Mouse (Mus musculus) forebrain, embryonic 12.5 days (tissue): ENCODE data around the gene Rundc3a. TPM values are rescaled to one million over a fixed set of nuclear protein-coding genes. Genes with fewer than 3 reads are reported as not detected.

Source experiments
- ATAC-seq: fragments of 200-750 bp; cut with Nextera tagmentation; 2 replicates; pipeline ENCODE4 v1.8.0; 2017; ENCODE audit warnings: moderate TSS enrichment; ENCODE audit not compliant: low FRiP score
- H3K27ac ChIP-seq: fragments of 300-500 bp; sonication (generic); 2 replicates; pipeline ENCODE4 v1.5.1; 2016; ENCODE audit warnings: mild to moderate bottlenecking
- H3K27me3 ChIP-seq: fragments of 300-500 bp; sonication (generic); 2 replicates; pipeline ENCODE4 v1.6.1; 2016; ENCODE audit warnings: mild to moderate bottlenecking
- H3K36me3 ChIP-seq: fragments of 300-500 bp; sonication (generic); replicated peaks from 2 replicates; pipeline ENCODE4 v1.6.1; 2016; ENCODE audit warnings: mild to moderate bottlenecking
- H3K4me1 ChIP-seq: fragments of 300-500 bp; sonication (generic); 2 replicates; pipeline ENCODE4 v1.6.1; 2016
- H3K4me2 ChIP-seq: fragments of 300-500 bp; sonication (generic); 2 replicates; pipeline ENCODE4 v1.6.1; 2016; ENCODE audit warnings: mild to moderate bottlenecking, moderate library complexity
- H3K4me3 ChIP-seq: fragments of 300-500 bp; sonication (generic); replicated peaks from 2 replicates; pipeline ENCODE4 v1.5.1; 2016; ENCODE audit warnings: mild to moderate bottlenecking
- H3K9ac ChIP-seq: fragments of 300-500 bp; sonication (generic); 2 replicates; pipeline ENCODE4 v1.6.1; 2016; ENCODE audit warnings: mild to moderate bottlenecking
- H3K9me3 ChIP-seq: fragments of 300-500 bp; sonication (generic); 2 replicates; pipeline ENCODE4 v1.6.1; 2016
- WGBS: fragments of 180-500 bp; shearing (Covaris S2); methylation state at CpG from one replicate; pipeline ENCODE4 v1.1.7; 2016; 5-methylcytosine and 5-hydroxymethylcytosine counted together
- polyA plus RNA-seq: library from polyadenylated mRNA; unstranded; fragments of >200 nt; fragmentation: Nextera tagmentation; extraction: Ambion mirVana; gene quantifications from 2 replicates; pipeline ENCODE4 v1.2.1, GENCODE M21; 2016

Rundc3a gene
- polyA plus RNA-seq, 1 experiment from 2014 or later = 103 TPM

GRCm38 (mm10) chr11:102370285-102370684, 22.9 kb upstream of the Rundc3a start:
- Histone ChIP-seq H3K9me3 (no peaks in the 10 kb centered on the region), H3K27ac (no peak overlapping the region), H3K9ac (no peak overlapping the region), H3K27me3 (peaks cover 12% of the 10 kb centered on the region; the same call in 1 of the 2 replicates), H3K4me3 (no peak overlapping the region), H3K4me1 (peaks cover 3% of the 10 kb centered on the region), H3K36me3 (no peaks in the 10 kb centered on the region), H3K4me2 (no peak overlapping the region)
- WGBS = 56% methylated on average over 7 of the region's 7 CpGs
- no peak for ATAC-seq

GRCm38 (mm10) chr11:102371926-102372685, 21.1 kb upstream of the Rundc3a start:
- 0 out of 2 replicates have a peak overlapping the region, but pooled peaks have one; percentile 25 for H3K27ac ChIP-seq
- WGBS = 87% methylated on average over 12 of the region's 12 CpGs
- H3K27me3 ChIP-seq = peaks cover 12% of the 10 kb centered on the region; the same call in 1 of the 2 replicates
- no peak overlapping the region for H3K9ac ChIP-seq
- H3K36me3 ChIP-seq = no peaks in the 10 kb centered on the region
- H3K4me1 ChIP-seq = peaks cover 17% of the 10 kb centered on the region
- no peaks in the 10 kb centered on the region for H3K9me3 ChIP-seq
- H3K4me2 ChIP-seq = no peak overlapping the region
- no peak for ATAC-seq
- H3K4me3 ChIP-seq = no peak overlapping the region

GRCm38 (mm10) chr11:102372936-102373335, 20.3 kb upstream of the Rundc3a start:
- H3K4me2 ChIP-seq = no peak overlapping the region
- peak overlapping the region; percentile 25; the same call in 1 of the 2 replicates for H3K27ac ChIP-seq
- no peak overlapping the region for H3K9ac ChIP-seq
- H3K4me1 ChIP-seq = peaks cover 17% of the 10 kb centered on the region
- peaks cover 12% of the 10 kb centered on the region; the same call in 1 of the 2 replicates for H3K27me3 ChIP-seq
- ATAC-seq = no peak
- H3K36me3 ChIP-seq = no peaks in the 10 kb centered on the region
- H3K4me3 ChIP-seq = no peak overlapping the region
- H3K9me3 ChIP-seq = no peaks in the 10 kb centered on the region
- whole genome bisulfite sequencing = 51% methylated on average over 14 of the region's 14 CpGs

GRCm38 (mm10) chr11:102373646-102374045, 19.6 kb upstream of the Rundc3a start:
- H3K36me3 ChIP-seq = no peaks in the 10 kb centered on the region
- no peak overlapping the region for H3K4me3 ChIP-seq
- 0 out of 2 replicates have a peak, but pooled peaks cover 2% of the 10 kb centered on the region for H3K9me3 ChIP-seq
- no peak for ATAC-seq
- no peak overlapping the region for H3K4me2 ChIP-seq
- WGBS = 25% methylated on average over 2 of the region's 2 CpGs
- no peak overlapping the region for H3K9ac ChIP-seq
- H3K4me1 ChIP-seq = peaks cover 17% of the 10 kb centered on the region
- peak overlapping the region; percentile 25; the same call in 1 of the 2 replicates for H3K27ac ChIP-seq
- peaks cover 12% of the 10 kb centered on the region; the same call in 1 of the 2 replicates for H3K27me3 ChIP-seq

GRCm38 (mm10) chr11:102374108-102374725, 19.0 kb upstream of the Rundc3a start:
- Histone ChIP-seq H3K4me2 (no peak overlapping the region), H3K9me3 (0 out of 2 replicates have a peak, but pooled peaks cover 6% of the 10 kb centered on the region), H3K4me1 (peaks cover 17% of the 10 kb centered on the region), H3K4me3 (no peak overlapping the region), H3K27me3 (peaks cover 12% of the 10 kb centered on the region; the same call in 1 of the 2 replicates), H3K9ac (no peak overlapping the region), H3K36me3 (no peaks in the 10 kb centered on the region), H3K27ac (no peak overlapping the region)
- 82% methylated on average over 7 of the region's 7 CpGs for WGBS
- ATAC-seq = no peak

GRCm38 (mm10) chr11:102375196-102376173, 17.7 kb upstream of the Rundc3a start:
- Histone ChIP-seq H3K9me3 (0 out of 2 replicates have a peak, but pooled peaks cover 6% of the 10 kb centered on the region), H3K4me1 (peaks cover 17% of the 10 kb centered on the region), H3K4me3 (peak overlapping the region; percentile 24), H3K4me2 (peak overlapping the region; percentile 50), H3K9ac (peak overlapping the region; percentile 33), H3K36me3 (no peaks in the 10 kb centered on the region), H3K27me3 (peaks cover 12% of the 10 kb centered on the region; the same call in 1 of the 2 replicates), H3K27ac (peak overlapping the region; percentile 36; the same call in 1 of the 2 replicates)
- 8% methylated on average over 23 of the region's 23 CpGs for WGBS
- peak; percentile 60; the same call in 1 of the 2 replicates for ATAC-seq

- 0 out of 2 replicates have a peak, but pooled peaks cover 6% of the 10 kb centered on the region for H3K9me3 ChIP-seq
- H3K27ac ChIP-seq = peak overlapping the region; percentile 36; the same call in 1 of the 2 replicates
- H3K27me3 ChIP-seq = peaks cover 15% of the 10 kb centered on the region; the same call in 1 of the 2 replicates
- H3K36me3 ChIP-seq = no peaks in the 10 kb centered on the region
- H3K9ac ChIP-seq = peak overlapping the region; percentile 33; the same call in 1 of the 2 replicates
- H3K4me3 ChIP-seq = peak overlapping the region; percentile 24; the same call in 1 of the 2 replicates
- WGBS = 14% methylated on average over 8 of the region's 8 CpGs
- no peak for ATAC-seq
- peaks cover 17% of the 10 kb centered on the region for H3K4me1 ChIP-seq
- peak overlapping the region; percentile 50 for H3K4me2 ChIP-seq
Observed at GRCm38 (mm10) chr11:102376196-102376835, 16.9 kb upstream of the Rundc3a start.

- 67% methylated on average over 12 of the region's 12 CpGs for WGBS
- ATAC-seq = no peak
- Histone ChIP-seq H3K4me1 (peaks cover 17% of the 10 kb centered on the region), H3K4me2 (no peak overlapping the region), H3K4me3 (no peak overlapping the region), H3K9ac (no peak overlapping the region), H3K9me3 (0 out of 2 replicates have a peak, but pooled peaks cover 6% of the 10 kb centered on the region), H3K36me3 (no peaks in the 10 kb centered on the region), H3K27ac (no peak overlapping the region), H3K27me3 (peaks cover 12% of the 10 kb centered on the region; the same call in 1 of the 2 replicates)
Observed at GRCm38 (mm10) chr11:102377186-102377585, 16.0 kb upstream of the Rundc3a start.

GRCm38 (mm10) chr11:102380091-102380490, 13.1 kb upstream of the Rundc3a start:
- Histone ChIP-seq H3K4me3 (no peak overlapping the region), H3K27me3 (0 out of 2 replicates have a peak, but pooled peaks cover 3% of the 10 kb centered on the region), H3K9ac (no peak overlapping the region), H3K36me3 (no peaks in the 10 kb centered on the region), H3K9me3 (0 out of 2 replicates have a peak, but pooled peaks cover 6% of the 10 kb centered on the region), H3K4me2 (no peak overlapping the region), H3K4me1 (peaks cover 17% of the 10 kb centered on the region), H3K27ac (no peak overlapping the region)
- 79% methylated on average over 5 of the region's 5 CpGs for WGBS
- ATAC-seq = no peak

- Histone ChIP-seq H3K36me3 (no peaks in the 10 kb centered on the region), H3K27ac (no peak overlapping the region), H3K9me3 (0 out of 2 replicates have a peak, but pooled peaks cover 6% of the 10 kb centered on the region), H3K4me2 (no peak overlapping the region), H3K9ac (no peak overlapping the region), H3K27me3 (0 out of 2 replicates have a peak, but pooled peaks cover 3% of the 10 kb centered on the region), H3K4me3 (no peak overlapping the region), H3K4me1 (peaks cover 2% of the 10 kb centered on the region)
- 55% methylated on average over 4 of the region's 4 CpGs for WGBS
- ATAC-seq = no peak
Observed at GRCm38 (mm10) chr11:102381341-102382100, 11.7 kb upstream of the Rundc3a start.
